Mouse (Mus musculus): ENCODE results near the gene Tln1. TPM values are rescaled to one million over a fixed set of nuclear protein-coding genes. Genes with fewer than 3 reads are reported as not detected.

Tln1 gene
- polyA plus RNA-seq, 1 experiment from 2014 or later, result 66.2 TPM

DNA sequence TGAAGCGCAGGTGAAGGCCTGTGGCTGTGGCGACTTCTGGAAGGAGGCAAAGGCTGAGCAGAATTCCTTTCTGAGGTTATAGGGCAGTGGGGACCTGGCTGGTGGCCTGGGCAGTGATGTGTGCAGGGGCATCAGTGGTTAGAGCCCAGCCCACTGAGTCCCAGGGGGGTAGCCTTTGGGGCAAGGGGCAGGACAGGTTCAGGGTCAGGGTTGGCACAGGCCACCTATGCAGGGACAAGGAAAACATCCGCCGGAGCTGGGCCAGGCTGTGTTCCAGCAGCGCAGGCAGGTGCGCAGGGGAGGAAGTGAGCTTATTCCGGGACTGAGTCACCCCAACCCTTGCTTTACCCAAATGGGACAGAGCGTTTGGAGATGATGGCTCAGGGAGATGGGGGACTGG lies 23.9 kb upstream of the Tln1 start:
- H3K27ac ChIP-seq (replicated peaks), result no peak overlapping the region
- 78% methylated on average over 8 of the region's 8 CpGs for WGBS
- ATAC-seq (ENCODE audit: low FRiP score, low read depth), result no peak; the same call in 1 of the 2 replicates
- H3K9me3 ChIP-seq, result no peaks in the 10 kb centered on the region
- H3K9ac ChIP-seq, result no peak overlapping the region
- no peak overlapping the region for H3K4me3 ChIP-seq
- H3K4me1 ChIP-seq (replicated peaks), result no peaks in the 10 kb centered on the region
- H3K4me2 ChIP-seq, result no peak overlapping the region
- no peaks in the 10 kb centered on the region for H3K27me3 ChIP-seq
- H3K36me3 ChIP-seq, result peaks cover 30% of the 10 kb centered on the region

DNA sequence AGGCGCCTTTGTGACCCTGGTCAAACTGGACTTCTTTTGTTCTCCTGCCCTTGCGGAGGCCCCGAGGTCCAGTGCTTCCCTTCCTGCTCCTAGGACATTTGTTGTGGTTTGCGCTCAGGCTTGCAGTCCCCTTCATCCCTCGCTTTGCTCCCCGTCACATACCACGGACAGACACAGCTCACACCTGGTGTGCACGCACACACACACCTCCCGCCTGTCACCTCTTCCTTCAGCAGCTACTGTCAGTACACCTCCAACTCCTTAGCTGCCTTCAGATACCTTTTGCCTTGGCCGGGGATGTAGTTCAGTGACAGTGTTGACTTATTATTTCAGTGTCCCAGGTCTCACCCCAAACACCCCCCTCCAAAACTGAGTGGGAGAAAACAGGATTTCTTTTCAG lies 23.2 kb upstream of the Tln1 start:
- no peak overlapping the region for H3K9ac ChIP-seq
- 58% methylated on average over 10 of the region's 10 CpGs for WGBS
- peaks cover 38% of the 10 kb centered on the region for H3K36me3 ChIP-seq
- ATAC-seq (ENCODE audit: low FRiP score, low read depth), result no peak
- no peaks in the 10 kb centered on the region for H3K4me1 ChIP-seq (replicated peaks)
- H3K9me3 ChIP-seq, result no peaks in the 10 kb centered on the region
- no peak overlapping the region for H3K4me3 ChIP-seq
- H3K27ac ChIP-seq (replicated peaks), result no peak overlapping the region
- H3K4me2 ChIP-seq, result no peak overlapping the region
- H3K27me3 ChIP-seq, result no peaks in the 10 kb centered on the region

DNA sequence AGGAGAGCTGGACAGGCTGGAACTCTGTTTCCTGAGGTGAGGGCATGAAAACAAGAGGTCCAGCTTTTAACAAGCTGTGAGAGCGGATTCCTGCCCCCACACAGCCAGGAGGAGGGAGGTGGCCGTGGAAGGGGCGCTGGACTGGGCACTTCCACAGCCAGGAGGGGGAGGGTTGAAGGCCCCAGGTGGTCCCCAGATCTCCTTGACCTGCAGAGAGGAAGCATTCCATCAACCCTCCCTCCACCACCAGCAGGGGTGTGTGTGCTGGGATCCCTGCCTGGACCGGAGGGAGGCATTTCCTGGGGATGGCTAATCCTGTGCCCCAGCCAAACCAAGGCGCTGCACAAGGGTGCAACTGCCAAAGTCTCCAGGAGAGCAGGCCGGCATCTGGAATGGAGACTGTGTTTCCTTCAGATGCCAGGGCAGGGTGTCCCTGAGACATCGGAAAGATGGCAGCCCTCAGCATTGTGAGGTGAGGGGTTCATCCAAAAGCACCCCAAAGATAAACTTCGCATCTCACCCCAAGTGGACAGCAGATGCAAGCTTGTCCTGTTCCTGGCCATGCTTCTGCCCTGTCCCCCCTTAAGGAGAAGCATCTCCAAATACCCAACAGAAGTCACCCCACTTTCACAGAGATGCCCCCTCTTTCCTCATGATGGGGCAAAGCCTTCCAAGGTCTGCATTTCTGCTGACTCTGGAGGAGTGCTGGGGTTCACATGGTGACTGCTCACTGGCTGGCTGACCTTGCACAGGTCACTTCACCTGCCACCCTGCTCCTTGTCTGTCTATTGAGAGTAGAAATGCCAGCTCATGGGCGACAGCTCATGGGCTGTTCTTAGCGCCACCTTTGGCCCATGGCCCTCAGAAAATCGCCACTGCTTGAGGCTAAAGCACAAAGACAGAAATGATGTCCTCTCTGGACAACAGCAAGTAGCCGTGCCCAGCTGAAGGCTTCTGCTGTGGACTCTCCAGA lies 22.2 kb upstream of the Tln1 start, which contains the start of gene Msmp:
TSS of gene Msmp (minus strand) at position 51 of the 973 bp plus-strand sequence.
- no peak for ATAC-seq (ENCODE audit: low FRiP score, low read depth)
- no peak within 1 kb of the TSS for H3K4me3 ChIP-seq
- no peak within 1 kb of the TSS for H3K27ac ChIP-seq (replicated peaks)
- no peaks in the 10 kb centered on the region for H3K27me3 ChIP-seq
- H3K4me2 ChIP-seq, result no peak within 1 kb of the TSS
- WGBS, result 68% methylated on average over 12 of the region's 12 CpGs
- no peak within 1 kb of the TSS for H3K9ac ChIP-seq
- peaks cover 39% of the 10 kb centered on the region for H3K36me3 ChIP-seq
- H3K9me3 ChIP-seq, result no peaks in the 10 kb centered on the region
- peaks cover 7% of the 10 kb centered on the region for H3K4me1 ChIP-seq (replicated peaks)

DNA sequence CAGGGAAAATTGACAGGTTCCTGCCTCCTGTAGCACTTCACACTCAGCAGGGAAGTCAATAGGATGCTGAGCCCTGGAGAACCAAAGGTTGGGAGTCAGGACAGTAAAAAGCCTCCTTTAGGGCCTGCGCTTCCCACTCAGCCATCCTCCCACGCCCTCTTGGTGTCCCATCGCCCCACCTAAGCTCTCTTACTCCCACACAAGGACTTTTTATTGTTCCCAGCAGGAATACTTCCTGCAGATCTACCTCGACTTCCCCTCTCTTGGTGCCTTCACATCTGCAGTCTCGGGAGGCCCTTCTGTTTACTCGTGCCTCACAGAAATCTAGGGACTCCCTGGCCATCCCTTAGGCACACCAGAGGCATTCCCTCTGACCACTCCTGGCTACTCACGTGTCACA lies 20.9 kb upstream of the Tln1 start:
- peaks cover 13% of the 10 kb centered on the region for H3K4me1 ChIP-seq (replicated peaks)
- ATAC-seq (ENCODE audit: low FRiP score, low read depth), result no peak

DNA sequence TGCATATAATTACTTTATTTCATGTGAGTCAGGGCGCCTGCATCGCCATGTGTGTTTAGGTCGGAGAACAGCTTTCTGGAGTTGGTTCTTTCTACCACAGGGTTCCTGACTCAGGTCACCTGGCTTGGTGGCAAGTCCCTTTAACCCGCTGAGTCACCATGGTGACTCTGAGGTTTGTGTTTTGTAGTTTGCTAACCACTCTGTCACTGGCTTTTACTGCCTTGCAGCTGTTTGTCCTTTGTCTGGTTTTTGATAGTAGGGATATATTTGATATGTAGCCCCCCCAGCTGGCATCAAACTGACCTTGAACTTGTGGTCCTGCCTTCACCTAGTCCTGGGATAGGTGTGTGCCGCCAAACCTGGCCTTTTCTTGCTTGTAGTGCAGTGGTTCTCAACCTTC lies 19.8 kb upstream of the Tln1 start:
- H3K4me3 ChIP-seq, result no peak overlapping the region
- H3K4me2 ChIP-seq, result no peak overlapping the region
- WGBS, result 91% methylated on average over 5 of the region's 5 CpGs
- peaks cover 22% of the 10 kb centered on the region for H3K4me1 ChIP-seq (replicated peaks)
- no peaks in the 10 kb centered on the region for H3K27me3 ChIP-seq
- H3K36me3 ChIP-seq, result peaks cover 39% of the 10 kb centered on the region
- no peak for ATAC-seq (ENCODE audit: low FRiP score, low read depth)
- H3K9ac ChIP-seq, result no peak overlapping the region
- H3K27ac ChIP-seq (replicated peaks), result no peak overlapping the region
- H3K9me3 ChIP-seq, result no peaks in the 10 kb centered on the region

More for the DNA sequence above, 20.9 kb upstream of the Tln1 start:
- Histone ChIP-seq H3K27ac (replicated peaks) (no peak overlapping the region), H3K9ac (no peak overlapping the region), H3K4me2 (no peak overlapping the region), H3K27me3 (no peaks in the 10 kb centered on the region), H3K36me3 (peaks cover 39% of the 10 kb centered on the region), H3K4me3 (no peak overlapping the region), H3K9me3 (no peaks in the 10 kb centered on the region)
- 73% methylated on average over 7 of the region's 7 CpGs for WGBS

DNA sequence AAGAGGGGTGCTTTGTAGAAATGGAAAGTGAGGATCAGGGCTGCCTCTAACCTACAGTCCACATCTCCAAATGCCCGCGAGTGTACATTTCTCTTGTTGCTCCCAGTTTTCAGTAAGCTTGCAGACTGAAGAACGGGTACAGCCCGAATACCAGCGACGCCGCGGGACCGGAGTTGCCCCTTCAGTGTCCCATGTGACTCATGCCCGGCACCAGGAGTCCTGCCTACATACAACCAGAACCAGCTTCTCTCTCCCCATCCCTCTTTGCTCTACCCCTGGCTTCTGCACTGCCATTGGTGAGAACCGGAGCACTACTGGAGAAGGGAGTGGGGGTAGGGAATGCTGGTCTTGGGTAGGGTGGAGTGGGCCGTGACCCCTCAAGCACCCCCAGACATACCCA lies 18.9 kb upstream of the Tln1 start:
- Histone ChIP-seq H3K27me3 (no peaks in the 10 kb centered on the region), H3K4me1 (replicated peaks) (peaks cover 31% of the 10 kb centered on the region), H3K4me2 (no peak overlapping the region), H3K9me3 (no peaks in the 10 kb centered on the region), H3K9ac (no peak overlapping the region), H3K36me3 (peaks cover 39% of the 10 kb centered on the region), H3K4me3 (no peak overlapping the region), H3K27ac (replicated peaks) (no peak overlapping the region)
- 97% methylated on average over 12 of the region's 12 CpGs for WGBS
- no peak for ATAC-seq (ENCODE audit: low FRiP score, low read depth)

DNA sequence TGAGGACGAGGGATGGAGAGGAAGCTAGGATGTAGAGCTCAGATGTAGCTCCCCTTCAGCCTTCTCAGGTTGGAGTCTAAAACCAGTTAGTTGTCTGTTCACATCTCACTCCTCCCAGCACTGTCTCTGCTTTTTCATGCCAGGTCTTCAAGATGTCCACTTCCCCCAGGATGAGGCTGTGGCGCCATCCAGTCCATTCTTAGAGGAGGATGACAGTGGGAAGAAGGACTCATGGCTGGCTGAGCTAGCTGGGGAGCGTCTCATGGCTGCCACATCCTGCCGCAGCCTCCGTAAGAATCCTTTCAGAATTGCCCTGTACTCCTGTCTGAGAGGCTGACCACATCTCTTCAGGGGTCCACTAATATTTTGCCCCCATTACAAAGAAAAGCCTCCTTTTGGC lies 18.2 kb upstream of the Tln1 start:
- no peak overlapping the region for H3K9ac ChIP-seq
- no peaks in the 10 kb centered on the region for H3K9me3 ChIP-seq
- ATAC-seq (ENCODE audit: low FRiP score, low read depth), result no peak
- peaks cover 38% of the 10 kb centered on the region for H3K4me1 ChIP-seq (replicated peaks)
- no peaks in the 10 kb centered on the region for H3K27me3 ChIP-seq
- WGBS, result 91% methylated on average over 5 of the region's 5 CpGs
- H3K36me3 ChIP-seq, result peaks cover 39% of the 10 kb centered on the region
- H3K4me2 ChIP-seq, result no peak overlapping the region
- no peak overlapping the region for H3K27ac ChIP-seq (replicated peaks)
- no peak overlapping the region for H3K4me3 ChIP-seq

DNA sequence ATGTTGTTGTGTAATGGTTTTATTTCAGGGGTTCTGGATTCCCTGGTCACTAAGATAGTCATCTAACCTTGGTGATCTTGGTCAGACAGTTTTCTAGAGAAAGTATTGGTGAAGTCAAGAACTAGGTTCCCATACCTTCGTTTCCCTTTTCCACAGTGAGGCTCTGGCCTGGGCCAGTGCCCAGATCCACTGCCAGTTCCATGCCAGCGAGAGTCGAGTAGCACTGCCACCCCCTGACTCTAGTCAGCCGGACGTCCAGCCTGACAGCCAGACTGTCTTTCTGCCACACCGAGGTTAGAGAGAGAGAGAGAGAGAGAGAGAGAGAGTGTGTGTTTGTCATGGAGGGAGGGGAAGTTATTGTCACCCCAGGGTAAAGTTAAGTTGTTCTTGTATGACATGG lies 17.2 kb upstream of the Tln1 start:
- H3K9ac ChIP-seq, result peak overlapping the region; percentile 90
- H3K4me1 ChIP-seq (replicated peaks), result peaks cover 47% of the 10 kb centered on the region
- H3K27me3 ChIP-seq, result no peaks in the 10 kb centered on the region
- H3K4me2 ChIP-seq, result peak overlapping the region; percentile 96
- H3K9me3 ChIP-seq, result no peaks in the 10 kb centered on the region
- H3K36me3 ChIP-seq, result peaks cover 39% of the 10 kb centered on the region
- peak overlapping the region; percentile 88 for H3K4me3 ChIP-seq
- WGBS, result 77% methylated on average over 6 of the region's 6 CpGs
- no peak overlapping the region for H3K27ac ChIP-seq (replicated peaks)
- ATAC-seq (ENCODE audit: low FRiP score, low read depth), result no peak

DNA sequence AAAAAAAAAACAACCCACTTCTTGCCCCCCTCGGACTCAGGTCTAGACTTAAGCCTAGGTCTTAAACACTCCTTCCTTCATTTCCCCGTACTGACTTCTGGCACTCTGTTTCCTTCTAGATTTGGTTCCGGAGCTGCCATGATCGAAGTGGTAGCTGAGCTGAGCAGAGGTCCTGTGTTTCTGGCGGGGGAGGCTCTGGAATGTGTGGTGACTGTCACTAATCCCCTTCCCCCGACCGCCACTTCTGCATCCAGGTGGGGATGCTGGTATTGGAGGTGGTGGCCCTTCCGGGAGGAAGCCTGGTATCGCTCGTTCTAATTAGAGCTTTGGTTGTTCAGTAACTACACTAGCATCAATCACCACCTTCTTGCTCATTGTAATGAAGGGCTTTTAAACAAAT lies 16.8 kb upstream of the Tln1 start:
- Histone ChIP-seq H3K9ac (peak overlapping the region; percentile 90), H3K4me2 (peak overlapping the region; percentile 96), H3K36me3 (peaks cover 35% of the 10 kb centered on the region), H3K4me1 (replicated peaks) (peaks cover 49% of the 10 kb centered on the region), H3K4me3 (peak overlapping the region; percentile 88), H3K9me3 (no peaks in the 10 kb centered on the region), H3K27ac (replicated peaks) (peak overlapping the region; percentile 88), H3K27me3 (no peaks in the 10 kb centered on the region)
- WGBS, result 7% methylated on average over 10 of the region's 10 CpGs
- ATAC-seq (ENCODE audit: low FRiP score, low read depth), result no peak

DNA sequence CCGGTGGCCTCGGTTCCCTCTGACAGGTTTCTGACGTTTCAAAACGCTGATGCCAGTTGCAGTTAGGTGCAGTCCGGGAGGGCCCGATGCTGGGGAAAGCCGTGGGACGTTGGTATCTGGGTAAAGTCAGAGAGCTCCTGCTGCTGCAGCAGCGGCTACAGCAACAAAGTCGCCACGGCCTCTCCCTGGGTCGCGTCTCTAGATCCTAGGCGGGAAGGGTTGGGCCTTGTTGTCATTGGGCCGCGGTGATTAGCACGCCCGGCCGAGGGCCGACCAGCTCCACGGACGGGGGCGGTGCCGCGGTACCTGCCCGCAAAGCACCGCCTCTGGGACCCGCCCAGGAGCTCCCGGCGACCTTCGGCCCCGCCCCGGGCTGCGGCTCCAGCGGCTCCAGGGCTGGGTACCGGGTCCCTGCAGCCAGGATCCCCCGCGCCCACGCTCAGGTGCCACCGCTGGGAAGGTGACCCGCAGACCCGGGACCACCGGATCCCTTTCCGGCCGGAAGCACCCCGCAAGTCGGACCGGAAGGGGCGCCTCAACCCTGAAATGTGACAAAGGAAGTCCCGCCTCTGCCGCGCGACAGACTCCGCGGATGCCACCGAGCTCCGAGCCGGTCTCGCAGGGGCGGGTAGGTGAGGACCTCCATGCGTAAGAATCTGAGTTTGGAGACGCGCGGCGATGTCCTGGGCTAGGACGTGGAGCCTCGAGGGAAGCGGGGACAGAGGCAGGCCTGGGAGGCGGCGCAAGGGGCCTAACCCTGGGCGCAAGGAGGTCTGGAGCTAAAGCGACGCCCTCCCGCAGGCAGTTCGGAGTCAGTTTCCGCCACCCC lies 16.1 kb upstream of the Tln1 start, which contains the start of the genes Rgp1 and Gba2:
TSS of gene Rgp1 (plus strand) at position 340 of the 829 bp plus-strand sequence.
TSS of gene Gba2 (minus strand) at position 498 of the 829 bp plus-strand sequence.
- ATAC-seq (ENCODE audit: low FRiP score, low read depth), result peak; percentile 88
- Histone ChIP-seq H3K9me3 (no peaks in the 10 kb centered on the region), H3K27me3 (no peaks in the 10 kb centered on the region), H3K27ac (replicated peaks) (peak within 1 kb of the TSS; percentile 88), H3K4me2 (peak within 1 kb of the TSS; percentile 96), H3K36me3 (peaks cover 33% of the 10 kb centered on the region), H3K4me3 (peak within 1 kb of the TSS; percentile 88), H3K4me1 (replicated peaks) (peaks cover 49% of the 10 kb centered on the region), H3K9ac (peak within 1 kb of the TSS; percentile 90)
- WGBS, result under 1% methylated on average over 76 of the region's 76 CpGs

DNA sequence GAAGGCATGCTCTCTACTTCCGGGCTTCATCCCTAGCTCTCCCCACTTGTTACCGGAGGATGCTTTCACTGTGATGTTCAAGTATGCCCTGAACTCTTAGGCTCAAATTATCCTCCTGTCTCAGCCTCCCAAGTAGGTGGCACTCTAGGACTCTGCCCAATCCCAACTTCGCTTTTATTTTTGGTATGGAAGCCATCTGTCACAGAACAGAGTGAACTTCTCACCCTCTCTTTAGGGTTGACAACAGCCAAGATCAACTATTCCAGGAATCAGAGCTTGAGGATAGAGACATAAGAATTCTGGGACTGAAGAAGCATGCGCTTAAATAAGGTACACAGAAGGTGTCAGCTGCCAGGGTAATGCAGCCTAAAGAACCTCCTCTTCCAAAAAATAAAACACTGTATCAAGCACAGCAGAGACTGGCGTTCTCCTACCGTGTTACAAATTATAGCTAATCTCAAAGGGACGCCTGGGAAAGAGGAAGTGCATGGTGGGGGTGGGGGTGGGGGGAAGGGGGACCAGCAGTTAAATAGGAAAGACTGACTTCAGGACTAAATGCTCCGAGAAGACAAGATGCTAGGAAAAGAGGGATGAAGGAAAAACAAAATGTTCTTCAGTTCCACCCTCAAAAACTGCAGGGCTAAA lies 14.9 kb upstream of the Tln1 start:
- H3K36me3 ChIP-seq, result peaks cover 33% of the 10 kb centered on the region
- H3K9ac ChIP-seq, result peak overlapping the region; percentile 90
- H3K27ac ChIP-seq (replicated peaks), result no peak overlapping the region
- 46% methylated on average over 8 of the region's 8 CpGs for WGBS
- no peaks in the 10 kb centered on the region for H3K9me3 ChIP-seq
- no peak for ATAC-seq (ENCODE audit: low FRiP score, low read depth)
- H3K4me1 ChIP-seq (replicated peaks), result peaks cover 49% of the 10 kb centered on the region
- H3K4me3 ChIP-seq, result peak overlapping the region; percentile 88
- no peaks in the 10 kb centered on the region for H3K27me3 ChIP-seq
- peak overlapping the region; percentile 96 for H3K4me2 ChIP-seq

Data from hindbrain, embryonic 15.5 days (tissue).